Mouse (Mus musculus) limb, embryonic 12.5 days (tissue): ENCODE measurements around the gene Disc1. TPM values are rescaled to one million over a fixed set of nuclear protein-coding genes. Genes with fewer than 3 reads are reported as not detected.

ENCODE experiments used
- ATAC-seq: fragments of 200-750 bp; cut with Nextera tagmentation; 2 replicates; pipeline ENCODE4 v1.8.0; 2017; ENCODE audit warnings: low read depth, moderate TSS enrichment; ENCODE audit not compliant: insufficient number of reproducible peaks, insufficient read depth, low FRiP score, low TSS enrichment
- H3K27ac ChIP-seq: fragments of 300-500 bp; sonication (generic); 2 replicates; pipeline ENCODE4 v1.5.1; 2016; ENCODE audit warnings: mild to moderate bottlenecking, moderate library complexity
- H3K27me3 ChIP-seq: fragments of 300-500 bp; sonication (generic); 2 replicates; pipeline ENCODE4 v1.6.1; 2016; ENCODE audit warnings: mild to moderate bottlenecking, moderate library complexity
- H3K36me3 ChIP-seq: fragments of 300-500 bp; sonication (generic); 2 replicates; pipeline ENCODE4 v1.6.1; 2016; ENCODE audit warnings: mild to moderate bottlenecking, moderate library complexity
- H3K4me1 ChIP-seq: fragments of 300-500 bp; sonication (generic); replicated peaks from 2 replicates; pipeline ENCODE4 v1.6.1; 2016
- H3K4me2 ChIP-seq: fragments of 300-500 bp; sonication (generic); 2 replicates; pipeline ENCODE4 v1.6.1; 2016; ENCODE audit warnings: mild to moderate bottlenecking, moderate library complexity
- H3K4me3 ChIP-seq: fragments of 300-500 bp; sonication (generic); replicated peaks from 2 replicates; pipeline ENCODE4 v1.5.1; 2016; ENCODE audit warnings: mild to moderate bottlenecking
- H3K9ac ChIP-seq: fragments of 300-500 bp; sonication (generic); replicated peaks from 2 replicates; pipeline ENCODE4 v1.6.1; 2016; ENCODE audit warnings: mild to moderate bottlenecking, moderate library complexity
- H3K9me3 ChIP-seq: fragments of 300-500 bp; sonication (generic); 2 replicates; pipeline ENCODE4 v1.6.1; 2016; ENCODE audit warnings: mild to moderate bottlenecking, moderate library complexity
- WGBS: fragments of 180-500 bp; shearing (Covaris S2); methylation state at CpG from one replicate; pipeline ENCODE4 v1.1.7; 2016; 5-methylcytosine and 5-hydroxymethylcytosine counted together
- polyA plus RNA-seq: library from polyadenylated mRNA; unstranded; fragments of >200 nt; fragmentation: Nextera tagmentation; extraction: Ambion mirVana; gene quantifications from 2 replicates; pipeline ENCODE4 v1.2.1, GENCODE M21; 2016

The Disc1 gene
- polyA plus RNA-seq, 1 experiment from 2014 or later = 2.0 TPM

DNA sequence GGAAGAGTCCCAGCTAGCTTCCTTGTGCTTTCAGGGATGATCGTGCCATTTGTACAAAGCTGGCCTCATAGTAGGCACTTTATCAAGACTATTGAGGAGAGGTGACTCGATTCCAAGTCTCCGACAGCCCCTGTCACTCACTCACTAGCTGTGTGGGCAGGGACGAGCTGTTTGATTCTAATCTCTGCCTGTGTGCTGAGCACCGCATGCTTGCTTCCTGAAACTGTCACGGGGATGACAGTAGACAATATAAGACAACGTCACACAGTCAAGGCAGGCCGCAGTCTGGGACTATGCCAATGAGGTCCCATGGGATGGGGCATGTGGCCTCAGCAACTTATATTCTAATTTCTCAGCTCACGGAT, 13.6 kb downstream of the Disc1 start:
- Histone ChIP-seq H3K9me3 (no peaks in the 10 kb centered on the region), H3K27me3 (0 out of 2 replicates have a peak, but pooled peaks cover 6% of the 10 kb centered on the region), H3K4me1 (peaks cover 12% of the 10 kb centered on the region), H3K36me3 (no peaks in the 10 kb centered on the region), H3K4me3 (no peak overlapping the region), H3K4me2 (no peak overlapping the region), H3K9ac (no peak overlapping the region), H3K27ac (peak overlapping the region; percentile 76; the same call in 1 of the 2 replicates)
- ATAC-seq = no peak
- WGBS = 89% methylated on average over 9 of the region's 9 CpGs

DNA sequence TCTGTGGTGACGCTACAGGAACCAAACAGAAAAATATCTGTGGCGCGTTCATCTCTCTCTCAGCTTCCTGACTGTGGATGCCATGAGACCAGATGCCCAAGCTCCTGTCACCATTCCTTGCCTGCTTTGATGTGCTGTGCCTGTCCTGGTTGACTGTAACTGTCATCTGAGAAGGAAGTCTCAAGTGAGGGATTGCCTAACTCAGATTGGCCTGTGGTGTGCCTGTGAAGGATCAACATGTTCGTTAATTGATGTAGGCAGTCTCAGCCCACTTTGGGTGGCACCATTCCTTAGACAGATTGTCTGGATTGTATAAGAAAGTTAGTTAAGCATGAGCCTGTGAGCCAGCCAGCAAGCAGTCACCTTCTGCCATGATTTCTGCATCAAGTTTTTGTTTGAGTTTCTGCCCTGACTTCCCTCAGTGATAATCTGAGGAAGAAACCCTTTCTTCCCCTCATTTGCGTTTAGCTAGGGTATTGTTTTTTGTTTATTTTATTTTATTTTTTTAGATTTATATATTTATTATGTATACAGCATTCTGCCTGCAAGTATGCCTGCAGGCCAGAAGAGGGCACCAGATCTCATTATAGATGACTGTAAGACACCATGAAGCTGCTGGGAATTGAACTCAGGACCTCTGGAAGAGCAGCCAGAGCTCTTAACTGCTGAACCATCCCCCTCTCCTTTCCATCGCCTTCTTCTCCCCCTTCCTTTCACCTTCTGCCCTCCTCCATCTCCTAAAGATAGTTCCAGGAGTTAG, 14.3 kb downstream of the Disc1 start:
- Histone ChIP-seq H3K4me1 (peaks cover 12% of the 10 kb centered on the region), H3K9ac (no peak overlapping the region), H3K27me3 (0 out of 2 replicates have a peak, but pooled peaks cover 6% of the 10 kb centered on the region), H3K9me3 (no peaks in the 10 kb centered on the region), H3K4me2 (no peak overlapping the region), H3K27ac (0 out of 2 replicates have a peak overlapping the region, but pooled peaks have one; percentile 76), H3K4me3 (no peak overlapping the region), H3K36me3 (no peaks in the 10 kb centered on the region)
- no peak for ATAC-seq
- WGBS = 87% methylated on average over 6 of the region's 6 CpGs

DNA sequence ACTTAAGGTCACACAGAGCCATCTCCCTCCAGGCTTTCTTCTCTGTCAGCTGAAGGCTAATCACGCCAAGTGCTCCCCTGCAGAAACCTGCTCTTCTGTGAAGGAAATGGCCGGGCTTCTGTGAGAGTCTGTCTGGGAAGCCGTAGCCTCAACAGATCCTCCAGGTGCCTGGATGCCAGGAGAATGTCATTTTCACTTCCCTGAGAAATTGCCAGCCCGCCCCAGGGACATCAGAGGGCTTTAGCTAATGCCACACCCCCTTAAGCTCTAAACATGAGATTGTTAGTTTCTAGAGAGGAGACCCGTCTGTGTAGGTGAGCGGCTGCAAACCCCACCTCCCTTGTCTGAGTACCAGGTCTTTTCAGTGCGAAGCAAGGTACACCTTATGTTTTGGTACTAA, 15.3 kb downstream of the Disc1 start:
- 51% methylated on average over 7 of the region's 7 CpGs for WGBS
- Histone ChIP-seq H3K4me3 (no peak overlapping the region), H3K9ac (no peak overlapping the region), H3K36me3 (no peaks in the 10 kb centered on the region), H3K27ac (no peak overlapping the region), H3K4me2 (no peak overlapping the region), H3K27me3 (0 out of 2 replicates have a peak, but pooled peaks cover 9% of the 10 kb centered on the region), H3K9me3 (no peaks in the 10 kb centered on the region), H3K4me1 (peaks cover 12% of the 10 kb centered on the region)
- no peak for ATAC-seq

DNA sequence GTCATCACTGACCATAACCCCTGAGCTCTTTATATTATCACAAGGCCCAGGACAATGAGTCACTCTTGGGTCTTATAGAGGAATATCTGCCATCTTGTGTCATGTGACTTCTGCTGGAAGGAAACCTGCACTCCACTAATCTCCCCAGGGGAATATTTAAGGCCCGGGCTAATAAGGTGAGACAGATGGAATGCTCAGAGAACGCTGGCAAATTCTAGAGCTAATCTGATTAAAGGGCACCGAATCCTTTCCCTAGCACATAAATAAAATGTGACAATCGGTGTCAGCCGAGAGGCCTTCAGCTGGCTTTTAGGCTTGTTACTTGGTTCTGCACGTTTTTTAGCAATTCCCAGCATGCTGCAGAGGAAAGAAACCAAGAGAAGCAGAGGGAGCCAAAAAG, 15.7 kb downstream of the Disc1 start:
- H3K4me2 ChIP-seq = no peak overlapping the region
- 0 out of 2 replicates have a peak, but pooled peaks cover 9% of the 10 kb centered on the region for H3K27me3 ChIP-seq
- no peak overlapping the region for H3K27ac ChIP-seq
- no peak overlapping the region for H3K9ac ChIP-seq
- no peak for ATAC-seq
- WGBS = 40% methylated on average over 6 of the region's 6 CpGs
- H3K36me3 ChIP-seq = no peaks in the 10 kb centered on the region
- H3K4me3 ChIP-seq = no peak overlapping the region
- H3K9me3 ChIP-seq = no peaks in the 10 kb centered on the region
- H3K4me1 ChIP-seq = peaks cover 12% of the 10 kb centered on the region

DNA sequence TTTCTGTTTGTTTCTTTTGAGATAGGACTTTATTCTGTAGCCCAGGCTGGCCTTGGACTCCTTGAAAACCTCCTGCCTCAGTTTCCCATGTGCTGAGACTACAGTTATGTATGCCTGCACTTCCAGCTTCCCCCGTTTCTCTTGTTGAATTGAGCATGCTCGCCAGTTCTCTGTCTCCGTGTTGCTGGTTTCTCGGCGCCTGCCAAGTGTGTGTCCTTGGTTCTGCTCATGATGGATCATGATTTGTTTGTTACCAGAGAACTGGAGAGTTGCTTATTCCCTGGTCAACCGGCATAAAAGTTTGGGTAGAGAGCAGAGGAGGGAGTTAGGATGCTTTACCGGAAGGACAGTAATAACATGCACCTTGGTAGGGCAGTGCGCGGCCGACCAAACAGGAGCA, 20.1 kb downstream of the Disc1 start:
- Histone ChIP-seq H3K4me3 (no peak overlapping the region), H3K4me2 (no peak overlapping the region), H3K4me1 (peaks cover 21% of the 10 kb centered on the region), H3K27me3 (0 out of 2 replicates have a peak, but pooled peaks cover 4% of the 10 kb centered on the region), H3K27ac (no peak overlapping the region), H3K9me3 (no peaks in the 10 kb centered on the region), H3K36me3 (no peaks in the 10 kb centered on the region), H3K9ac (no peak overlapping the region)
- ATAC-seq = no peak
- 93% methylated on average over 10 of the region's 10 CpGs for WGBS

DNA sequence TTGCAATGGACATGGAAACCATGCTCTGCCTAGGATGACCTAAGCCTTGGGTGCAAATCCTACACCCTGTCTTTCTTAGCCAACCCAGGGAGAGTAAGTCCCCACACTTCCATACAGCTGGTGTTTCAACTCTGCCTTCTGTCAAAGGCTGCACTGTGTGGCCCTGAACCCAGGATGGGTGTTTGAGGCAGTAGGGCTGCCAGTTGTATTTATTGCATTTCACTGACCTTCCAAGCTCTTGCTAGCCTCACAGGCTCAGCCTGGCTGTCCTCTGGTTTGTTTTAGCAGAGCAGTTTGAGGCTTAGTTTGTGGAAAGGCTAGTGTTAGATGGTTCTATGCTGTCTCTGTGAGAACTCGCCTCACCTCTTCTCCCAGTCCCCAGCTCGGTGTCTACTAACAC, 20.6 kb downstream of the Disc1 start:
- WGBS = 87% methylated on average over 2 of the region's 2 CpGs
- Histone ChIP-seq H3K36me3 (no peaks in the 10 kb centered on the region), H3K27me3 (0 out of 2 replicates have a peak, but pooled peaks cover 4% of the 10 kb centered on the region), H3K4me1 (peaks cover 19% of the 10 kb centered on the region), H3K27ac (no peak overlapping the region), H3K9ac (no peak overlapping the region), H3K4me2 (no peak overlapping the region), H3K9me3 (no peaks in the 10 kb centered on the region), H3K4me3 (no peak overlapping the region)
- ATAC-seq = no peak

DNA sequence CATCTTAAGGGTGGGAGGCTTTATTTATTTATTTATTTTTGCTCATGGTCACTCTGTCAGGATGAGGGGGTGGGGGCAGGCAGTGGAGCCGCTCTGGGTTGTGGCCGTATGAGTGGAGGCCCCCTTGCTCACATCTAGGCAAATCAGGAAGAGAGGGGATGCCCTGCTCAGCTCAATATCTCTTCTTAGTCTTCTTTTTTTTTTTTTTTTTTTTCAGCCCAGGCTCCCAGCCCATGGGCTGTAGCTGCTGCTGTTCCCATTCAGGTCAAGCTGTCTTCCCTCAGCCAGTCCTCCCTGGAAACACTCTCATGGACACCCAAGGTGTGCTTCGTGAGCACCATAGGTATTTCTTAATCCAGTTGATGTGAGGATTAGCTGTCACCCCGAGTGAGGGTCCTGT, 21.4 kb downstream of the Disc1 start:
- 82% methylated on average over 4 of the region's 4 CpGs for WGBS

DNA sequence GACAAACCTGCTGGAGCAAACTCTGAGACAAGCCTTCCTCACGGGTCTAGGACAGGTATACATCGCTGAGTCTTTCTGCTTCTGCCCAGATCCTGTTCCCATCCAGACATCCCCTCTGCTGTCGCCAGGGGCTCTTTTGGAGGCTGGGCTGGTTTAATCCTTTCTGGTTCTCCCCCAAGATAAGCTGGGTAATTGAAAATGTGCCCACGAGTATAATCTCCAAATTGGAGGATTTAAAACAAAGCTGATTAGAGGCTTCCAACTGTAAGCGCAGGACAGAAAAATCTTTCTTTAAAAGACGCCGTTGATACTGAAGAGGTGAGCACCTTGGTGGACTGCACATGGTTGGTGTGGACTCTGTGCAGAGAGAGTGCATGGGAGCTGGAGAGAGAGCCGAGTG, 23.3 kb downstream of the Disc1 start:
- no peak overlapping the region for H3K27ac ChIP-seq
- no peaks in the 10 kb centered on the region for H3K36me3 ChIP-seq
- no peak overlapping the region for H3K9ac ChIP-seq
- H3K4me2 ChIP-seq = no peak overlapping the region
- peaks cover 20% of the 10 kb centered on the region for H3K4me1 ChIP-seq
- no peak for ATAC-seq
- no peaks in the 10 kb centered on the region for H3K9me3 ChIP-seq
- H3K4me3 ChIP-seq = no peak overlapping the region
- H3K27me3 ChIP-seq = 0 out of 2 replicates have a peak, but pooled peaks cover 4% of the 10 kb centered on the region
- 79% methylated on average over 8 of the region's 8 CpGs for WGBS

More for the DNA sequence above, 21.4 kb downstream of the Disc1 start:
- H3K36me3 ChIP-seq = no peaks in the 10 kb centered on the region
- no peak overlapping the region for H3K9ac ChIP-seq
- no peak overlapping the region for H3K27ac ChIP-seq
- no peaks in the 10 kb centered on the region for H3K9me3 ChIP-seq
- H3K27me3 ChIP-seq = 0 out of 2 replicates have a peak, but pooled peaks cover 4% of the 10 kb centered on the region
- peaks cover 15% of the 10 kb centered on the region for H3K4me1 ChIP-seq
- no peak overlapping the region for H3K4me3 ChIP-seq
- ATAC-seq = no peak
- no peak overlapping the region for H3K4me2 ChIP-seq

DNA sequence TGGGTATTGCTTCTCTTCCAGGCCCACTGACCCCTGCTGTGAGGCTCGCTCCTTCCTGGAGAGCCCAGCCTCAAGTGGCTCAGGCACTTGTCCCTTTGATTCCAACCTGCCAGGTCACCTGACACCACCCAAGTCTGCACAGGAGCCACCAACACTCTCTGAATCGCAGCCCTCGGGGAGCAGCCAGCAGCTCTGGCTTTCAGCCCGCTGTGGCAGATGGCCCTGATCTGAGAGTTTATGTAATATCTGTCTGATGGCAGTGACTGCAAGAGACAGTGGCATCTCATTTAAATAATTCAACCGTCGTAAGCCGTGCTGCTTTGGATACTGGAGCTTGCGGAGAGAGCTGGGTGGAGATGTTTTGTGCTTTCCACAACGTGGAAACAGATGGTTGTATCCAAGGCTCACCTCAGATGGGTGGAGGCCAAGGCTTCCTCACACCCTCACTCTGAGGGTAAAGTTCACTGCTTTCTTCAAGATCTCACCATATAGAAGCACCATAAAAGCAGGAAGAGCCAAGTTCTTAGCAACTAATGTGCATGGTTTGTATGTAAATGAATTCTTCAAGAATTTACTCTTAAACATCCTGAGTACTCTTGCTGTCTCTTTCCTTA, 24.9 kb downstream of the Disc1 start:
- no peaks in the 10 kb centered on the region for H3K36me3 ChIP-seq
- H3K4me2 ChIP-seq = no peak overlapping the region
- no peaks in the 10 kb centered on the region for H3K9me3 ChIP-seq
- H3K9ac ChIP-seq = no peak overlapping the region
- 0 out of 2 replicates have a peak, but pooled peaks cover under 1% of the 10 kb centered on the region for H3K27me3 ChIP-seq
- 47% methylated on average over 9 of the region's 9 CpGs for WGBS
- H3K4me1 ChIP-seq = peaks cover 30% of the 10 kb centered on the region
- H3K27ac ChIP-seq = no peak overlapping the region
- no peak for ATAC-seq
- H3K4me3 ChIP-seq = no peak overlapping the region

DNA sequence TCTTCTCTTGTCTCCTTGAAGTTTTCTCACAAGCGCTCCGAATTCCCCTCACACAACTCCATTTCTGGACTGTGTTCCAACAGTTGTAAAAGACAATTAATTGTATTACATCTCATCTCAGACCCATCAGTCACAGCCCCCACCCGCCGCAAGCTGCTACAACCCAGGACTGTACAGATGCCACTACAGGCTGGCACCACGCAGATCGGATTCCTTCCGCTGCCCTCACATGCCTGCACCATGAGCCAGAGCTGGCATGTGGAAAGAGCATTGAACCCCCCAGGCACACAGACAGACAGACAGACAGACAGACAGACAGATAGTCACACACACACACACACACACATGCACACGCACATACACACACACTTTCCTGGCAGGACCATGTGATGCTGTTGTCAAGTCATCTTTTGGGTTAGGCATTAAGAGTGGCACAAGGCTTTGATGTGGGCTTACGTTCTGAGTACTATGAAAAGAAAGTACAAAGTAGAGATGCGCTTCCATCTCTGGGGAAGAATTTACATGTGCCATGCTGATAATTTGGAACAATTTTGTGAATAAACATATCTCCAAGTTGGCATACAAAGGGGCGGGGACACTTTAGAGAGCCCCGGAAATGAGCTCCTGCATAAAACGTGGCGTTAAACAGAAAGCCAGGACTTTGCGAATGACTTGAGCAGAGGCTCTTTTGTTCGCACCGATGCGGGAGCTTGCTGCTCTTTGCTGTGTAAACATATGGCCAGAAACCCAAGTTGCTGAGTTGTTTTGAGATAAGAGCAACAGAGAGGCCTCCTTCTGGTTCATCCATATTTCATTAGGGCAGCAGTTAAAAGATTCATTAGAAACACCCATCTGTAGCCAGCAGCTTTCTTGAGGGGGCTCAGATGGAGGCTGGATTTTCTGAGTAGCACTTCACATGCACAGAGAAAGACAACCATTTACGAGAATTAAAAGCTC, 26.7 kb downstream of the Disc1 start:
- Histone ChIP-seq H3K9me3 (no peaks in the 10 kb centered on the region), H3K27ac (no peak overlapping the region), H3K4me1 (peaks cover 38% of the 10 kb centered on the region), H3K4me2 (no peak overlapping the region), H3K36me3 (no peaks in the 10 kb centered on the region), H3K27me3 (no peaks in the 10 kb centered on the region), H3K9ac (no peak overlapping the region), H3K4me3 (no peak overlapping the region)
- no peak for ATAC-seq
- 83% methylated on average over 19 of the region's 19 CpGs for WGBS

DNA sequence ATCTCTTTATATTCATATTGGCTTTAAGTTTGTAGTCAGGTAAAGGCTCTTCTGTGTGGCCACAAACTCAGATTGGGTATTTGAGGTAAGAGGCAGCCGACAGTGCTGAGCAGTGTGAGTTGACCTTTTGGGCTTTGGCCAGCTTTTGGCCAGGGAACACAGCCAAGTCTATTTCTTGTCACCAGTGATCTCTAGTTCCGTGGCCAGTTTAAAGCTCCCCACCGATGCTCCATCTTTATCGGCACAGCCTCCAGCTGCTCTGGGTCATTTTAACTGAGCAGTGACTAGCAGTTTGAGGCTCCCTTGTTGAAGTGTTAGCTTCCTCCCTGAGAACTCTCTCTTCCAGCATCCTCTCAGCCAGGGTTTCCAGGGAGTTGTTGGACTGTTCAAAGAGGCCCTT, 29.8 kb downstream of the Disc1 start:
- H3K27ac ChIP-seq = peak overlapping the region; percentile 86
- no peak overlapping the region for H3K9ac ChIP-seq
- peak overlapping the region; percentile 15; the same call in 1 of the 2 replicates for H3K4me2 ChIP-seq
- no peaks in the 10 kb centered on the region for H3K27me3 ChIP-seq
- H3K4me1 ChIP-seq = peaks cover 32% of the 10 kb centered on the region
- no peaks in the 10 kb centered on the region for H3K36me3 ChIP-seq
- H3K9me3 ChIP-seq = no peaks in the 10 kb centered on the region
- 57% methylated on average over 4 of the region's 4 CpGs for WGBS
- no peak overlapping the region for H3K4me3 ChIP-seq
- ATAC-seq = no peak
